Mouse (Mus musculus) heart, adult 2 months (tissue): Measurements from ENCODE around the gene Asf1b. TPM values are rescaled to one million over a fixed set of nuclear protein-coding genes. Genes with fewer than 3 reads are reported as not detected.
"Not testable (repeated sequence)": the region's sequence is repeated elsewhere in the genome, so short reads cannot be mapped to it uniquely, and the experiment has no call there.

ENCODE experiments used
- DNase-seq, 2 experiments: peaks; one replicate each; pipeline ENCODE4 v3.0.0; 2021
- H3K27ac ChIP-seq: fragments of 200-600 bp; 2 replicates; pipeline ENCODE4 v1.8.1; 2022
- H3K27me3 ChIP-seq: fragments of 200-500 bp; 2 replicates; pipeline ENCODE4 v1.6.1; 2012; ENCODE audit warnings: mild to moderate bottlenecking, low read length, inconsistent platforms, mixed read lengths; ENCODE audit not compliant: control insufficient read depth, insufficient read depth
- H3K36me3 ChIP-seq: fragments of 200-500 bp; 2 replicates; pipeline ENCODE4 v1.6.1; 2012; ENCODE audit warnings: low read length, inconsistent platforms; ENCODE audit not compliant: control insufficient read depth, insufficient read depth
- H3K4me1 ChIP-seq: fragments of 200-500 bp; 2 replicates; pipeline ENCODE4 v1.6.1; 2011; ENCODE audit warnings: low read length; ENCODE audit not compliant: control insufficient read depth, insufficient read depth
- H3K4me3 ChIP-seq: fragments of 200-600 bp; 2 replicates; pipeline ENCODE4 v1.8.1; 2022
- H3K79me2 ChIP-seq: fragments of 200-500 bp; replicated peaks from 2 replicates; pipeline ENCODE4 v1.6.1; 2012; ENCODE audit warnings: mild to moderate bottlenecking, inconsistent platforms, low read length, moderate library complexity, mixed read lengths; ENCODE audit not compliant: control insufficient read depth, insufficient read depth
- H3K9ac ChIP-seq: fragments of 200-500 bp; 2 replicates; pipeline ENCODE4 v1.6.1; 2012; ENCODE audit warnings: low read depth, mild to moderate bottlenecking, control low read depth, inconsistent platforms, low read length, mixed read lengths
- CTCF ChIP-seq: fragments of 200-600 bp; IDR thresholded peaks from 2 replicates; pipeline ENCODE4 v1.8.1; 2022; ENCODE audit warnings: antibody characterized with exemption, mild to moderate bottlenecking, moderate library complexity
- EP300 ChIP-seq: fragments of 200-500 bp; IDR thresholded peaks from 2 replicates; pipeline ENCODE4 v1.6.1; 2011; ENCODE audit warnings: low read depth, low read length, control low read depth; ENCODE audit not compliant: insufficient read depth
- POLR2A ChIP-seq: fragments of 200-500 bp; IDR thresholded peaks from 2 replicates; pipeline ENCODE4 v1.6.1; 2011; ENCODE audit warnings: mild to moderate bottlenecking, low read depth, low read length, control low read depth; ENCODE audit not compliant: insufficient read depth
- WGBS: fragments of 180-500 bp; shearing (Covaris S2); methylation state at CpG from one replicate; pipeline ENCODE4 v1.1.7; 2018; 5-methylcytosine and 5-hydroxymethylcytosine counted together
- intact Hi-C: fragments of 180-260 bp; cut with DNase I; formaldehyde crosslinking; loops from one replicate; pipeline ENCODE4 v1.15.1; 2025
- polyA plus RNA-seq: library from polyadenylated mRNA; depleted of rRNA; stranded (reverse); fragments of >200 nt; gene quantifications from 2 replicates; pipeline ENCODE4 v1.2.3, GENCODE M21; 2012
- total RNA-seq, 2 experiments: library from RNA; stranded (reverse); gene quantifications; 2 replicates each; pipeline ENCODE4 v1.2.3; 2021

Asf1b gene
- total and polyA plus RNA-seq, 3 experiments, result 1.7 to 2.2 (median 1.8) TPM

DNA sequence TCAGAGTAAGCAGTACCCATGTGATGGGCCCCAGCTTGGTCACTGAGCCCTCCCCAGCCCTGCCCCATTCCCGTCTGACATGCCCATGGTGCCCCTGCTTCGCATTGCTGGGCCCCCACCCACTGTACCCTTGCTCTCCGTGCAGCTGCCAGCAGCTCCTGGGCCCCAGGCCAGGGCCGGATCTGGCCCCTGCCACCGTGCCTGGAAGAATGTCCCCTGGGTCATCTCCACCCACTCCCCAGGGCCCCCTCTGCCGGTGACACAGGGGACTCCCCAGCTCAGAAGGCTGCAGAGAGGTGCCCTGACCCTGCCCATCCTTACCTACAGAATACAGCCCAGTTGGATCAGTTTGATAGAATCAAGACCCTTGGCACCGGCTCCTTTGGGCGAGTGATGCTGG lies 25.5 kb downstream of the Asf1b start:
- Histone ChIP-seq H3K4me3 (no peak overlapping the region), H3K79me2 (no peaks in the 10 kb centered on the region; the same call in 1 of the 2 replicates), H3K4me1 (peaks cover 16% of the 10 kb centered on the region), H3K27me3 (no peaks in the 10 kb centered on the region), H3K36me3 (no peaks in the 10 kb centered on the region), H3K9ac (no peak overlapping the region), H3K27ac (peak overlapping the region; percentile 82)
- intact Hi-C loops, result no loop called here
- no peak for TF ChIP-seq POLR2A
- TF ChIP-seq EP300, result no peak
- peak; percentile 73 for TF ChIP-seq CTCF
- WGBS, result 39% methylated on average over 8 of the region's 8 CpGs
- peak; percentile 79 to 85 for DNase-seq

DNA sequence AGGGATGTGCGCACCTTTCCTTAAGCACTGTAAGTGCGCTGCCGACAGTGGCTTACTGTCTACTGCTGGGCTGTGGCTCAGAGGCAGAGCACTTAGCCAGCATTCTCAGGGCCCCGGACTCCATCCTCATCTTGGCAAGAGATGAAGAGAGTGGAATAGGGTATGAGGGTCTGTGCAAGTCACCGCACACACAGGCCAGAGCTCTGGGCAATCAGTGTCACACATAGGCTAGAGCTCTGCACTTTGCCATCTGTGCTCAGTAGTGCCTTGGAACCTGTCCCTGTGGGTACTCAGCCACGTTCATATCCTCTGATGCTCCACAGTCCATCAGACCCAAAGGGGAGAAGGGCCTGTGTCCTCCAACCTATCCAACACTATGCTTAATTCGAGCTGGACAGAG lies 26.2 kb downstream of the Asf1b start:
- no peak for DNase-seq
- Histone ChIP-seq H3K9ac (no peak overlapping the region), H3K79me2 (no peaks in the 10 kb centered on the region; the same call in 1 of the 2 replicates), H3K4me3 (no peak overlapping the region), H3K4me1 (peaks cover 16% of the 10 kb centered on the region), H3K36me3 (no peaks in the 10 kb centered on the region), H3K27me3 (no peaks in the 10 kb centered on the region), H3K27ac (peak overlapping the region; percentile 82)
- intact Hi-C loops, result no loop called here
- WGBS, result 81% methylated on average over 7 of the region's 7 CpGs
- TF ChIP-seq EP300, result no peak
- TF ChIP-seq CTCF, result no peak
- TF ChIP-seq POLR2A, result no peak

DNA sequence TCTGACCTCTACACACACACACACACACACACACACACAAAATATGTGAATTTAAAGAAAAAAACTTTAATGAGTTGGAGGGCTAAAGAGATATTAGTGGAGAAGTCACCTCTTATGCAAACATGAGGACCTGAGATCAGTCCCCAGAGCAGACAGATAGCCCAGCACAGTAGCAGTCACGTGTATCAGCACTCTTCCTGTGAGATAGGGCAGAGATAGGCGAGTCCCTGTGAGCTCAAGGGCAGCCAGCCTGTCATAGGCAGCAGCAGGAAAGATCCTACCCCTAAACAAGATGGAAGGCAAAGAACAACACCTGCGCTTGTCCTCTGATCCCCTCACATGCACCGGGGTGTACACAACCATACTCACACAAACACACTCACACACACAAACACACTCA lies 27.1 kb downstream of the Asf1b start:
- no peak overlapping the region for H3K9ac ChIP-seq
- no peak overlapping the region for H3K4me3 ChIP-seq
- DNase-seq, result no peak
- peaks cover 10% of the 10 kb centered on the region for H3K4me1 ChIP-seq
- no peaks in the 10 kb centered on the region; the same call in 1 of the 2 replicates for H3K79me2 ChIP-seq
- H3K27ac ChIP-seq, result no peak overlapping the region
- H3K36me3 ChIP-seq, result no peaks in the 10 kb centered on the region
- no peaks in the 10 kb centered on the region for H3K27me3 ChIP-seq
- WGBS, result 59% methylated on average over 4 of the region's 4 CpGs
- intact Hi-C loops, result no loop called here
- TF ChIP-seq POLR2A, result no peak
- TF ChIP-seq EP300, result no peak
- no peak for TF ChIP-seq CTCF

DNA sequence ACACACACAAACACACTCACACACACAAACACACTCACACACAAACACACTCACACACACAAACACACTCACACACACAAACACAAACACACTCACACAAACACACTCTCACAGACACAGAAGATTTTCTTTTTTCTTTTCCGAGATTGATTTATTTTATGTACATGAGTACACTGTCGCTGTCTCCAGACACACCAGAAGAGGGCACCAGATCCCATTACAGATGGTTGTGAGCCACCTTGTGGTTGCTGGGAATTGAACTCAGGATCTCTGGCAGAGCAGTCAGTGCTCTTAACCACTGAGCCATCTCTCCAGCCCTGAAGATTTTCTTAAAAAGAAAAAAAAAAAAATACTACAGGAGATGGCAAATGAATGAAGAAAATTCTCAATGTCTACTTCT lies 27.9 kb downstream of the Asf1b start:
- H3K4me3 ChIP-seq, H3K36me3 ChIP-seq, H3K27ac ChIP-seq, H3K4me1 ChIP-seq, H3K27me3 ChIP-seq, H3K79me2 ChIP-seq, intact Hi-C loops, H3K9ac ChIP-seq, DNase-seq: not testable (repeated sequence)
- WGBS, result 97% methylated on average over 2 of the region's 2 CpGs
- peak; percentile 40 for TF ChIP-seq CTCF

DNA sequence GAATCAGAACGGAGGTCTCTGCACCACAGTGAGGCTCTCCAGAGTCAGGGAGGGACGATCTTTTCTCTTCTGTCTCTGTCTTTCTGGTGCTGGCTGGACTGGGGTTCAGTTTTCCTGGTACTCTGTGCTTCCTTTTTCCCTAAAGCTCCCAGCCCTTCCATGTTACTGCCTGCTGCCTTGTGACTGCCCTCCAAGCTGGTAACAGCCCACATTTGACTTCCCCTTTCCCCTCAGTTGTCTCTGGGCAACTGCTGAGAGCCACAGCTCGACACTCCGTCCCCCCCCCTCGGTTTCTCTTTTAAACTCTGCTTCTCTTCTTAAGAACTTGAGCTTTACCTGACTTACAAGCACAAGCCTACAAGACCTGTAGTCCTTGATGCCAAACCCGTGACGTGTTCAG lies 33.9 kb downstream of the Asf1b start:
- Histone ChIP-seq H3K27me3 (no peaks in the 10 kb centered on the region), H3K9ac (no peak overlapping the region), H3K36me3 (no peaks in the 10 kb centered on the region), H3K79me2 (no peaks in the 10 kb centered on the region), H3K4me1 (no peaks in the 10 kb centered on the region), H3K27ac (no peak overlapping the region), H3K4me3 (no peak overlapping the region)
- TF ChIP-seq POLR2A (no peak), EP300 (no peak), CTCF (no peak)
- DNase-seq, result peak in 1 of 2 experiments; percentile 22
- intact Hi-C loops, result no loop called here
- 85% methylated on average over 7 of the region's 7 CpGs for WGBS

DNA sequence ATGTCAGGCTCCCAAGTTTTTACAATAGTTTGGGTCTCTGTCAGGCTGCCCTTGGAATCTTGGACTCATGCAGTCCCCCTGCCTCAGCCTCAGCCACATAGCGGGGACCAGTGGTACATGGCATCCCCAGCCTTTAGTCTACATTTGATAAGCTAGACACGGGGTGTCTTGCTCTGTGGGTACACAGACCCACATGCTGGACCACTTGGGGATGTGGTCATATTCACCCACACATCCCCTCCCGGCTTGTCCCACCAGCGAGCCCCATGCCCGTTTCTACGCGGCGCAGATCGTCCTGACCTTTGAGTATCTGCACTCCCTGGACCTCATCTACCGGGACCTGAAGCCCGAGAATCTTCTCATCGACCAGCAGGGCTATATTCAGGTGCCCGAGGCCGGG lies 34.9 kb downstream of the Asf1b start:
- H3K4me1 ChIP-seq, result no peaks in the 10 kb centered on the region
- H3K4me3 ChIP-seq, result no peak overlapping the region
- H3K27ac ChIP-seq, result no peak overlapping the region
- H3K27me3 ChIP-seq, result no peaks in the 10 kb centered on the region
- H3K36me3 ChIP-seq, result no peaks in the 10 kb centered on the region
- DNase-seq, result no peak
- 92% methylated on average over 14 of the region's 14 CpGs for WGBS
- H3K9ac ChIP-seq, result no peak overlapping the region
- H3K79me2 ChIP-seq, result no peaks in the 10 kb centered on the region
- intact Hi-C loops, result no loop called here
- TF ChIP-seq POLR2A (no peak), CTCF (no peak), EP300 (no peak)
